Mouse (Mus musculus) layer of hippocampus, adult 18-20 months (tissue): ENCODE data around the gene Arid5b. TPM values are rescaled to one million over a fixed set of nuclear protein-coding genes. Genes with fewer than 3 reads are reported as not detected.
A peak's percentile ranks its signal among the peaks of the same experiment; 100 is the strongest.
"Not testable (repeated sequence)": the region's sequence is repeated elsewhere in the genome, so short reads cannot be mapped to it uniquely, and the experiment has no call there.

Experiments used
- DNase-seq, 2 experiments: peaks; one replicate each; pipeline ENCODE4 v3.0.0; 2022; ENCODE audit warnings: low spot score in 2 of 2
- total RNA-seq, 2 experiments: library from RNA; stranded (reverse); gene quantifications; 2 replicates each; pipeline ENCODE4 v1.2.3; 2021

Arid5b gene
- total RNA-seq, 2 experiments from 2014 or later, result 26.9 to 33.5 TPM

DNA sequence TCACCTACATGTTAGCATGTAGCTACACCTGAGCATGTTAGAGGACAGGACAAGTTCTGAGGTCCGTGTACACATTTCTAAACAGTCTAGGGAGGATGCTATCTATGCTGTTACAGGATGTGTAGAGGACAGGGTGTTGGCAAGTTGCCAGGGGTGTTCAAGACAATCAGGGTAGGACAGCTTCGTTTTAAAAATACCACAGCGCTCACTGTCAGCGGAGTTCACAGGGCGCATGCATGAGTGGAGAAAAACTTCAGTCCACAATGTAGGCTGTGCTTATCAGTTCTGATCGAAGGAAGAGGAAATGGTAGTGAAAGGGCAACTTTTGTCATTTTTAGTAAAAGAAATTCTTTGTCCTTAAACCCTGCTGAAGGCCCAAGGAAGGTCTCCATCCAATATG lies 159.3 kb downstream of the Arid5b start:
- DNase-seq, result no peak

DNA sequence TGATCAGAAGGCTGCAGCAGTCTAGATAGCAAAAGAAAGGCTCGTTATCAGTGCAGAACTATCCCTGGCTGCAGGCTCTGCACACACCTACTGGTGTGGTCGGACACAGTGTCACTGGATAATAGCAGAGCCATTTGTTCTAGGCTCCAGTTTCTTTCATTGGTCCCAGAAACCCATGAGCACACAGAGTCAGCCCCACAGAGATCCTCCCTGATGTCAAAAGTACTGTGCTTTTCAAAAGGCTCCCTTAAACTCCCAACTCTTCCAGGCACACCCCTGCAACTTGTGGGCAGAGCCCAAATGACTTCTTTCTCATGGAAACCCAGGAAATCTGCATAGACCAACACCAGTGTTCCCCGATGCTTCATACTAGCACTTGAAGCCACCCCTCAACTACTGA lies 163.6 kb downstream of the Arid5b start:
- DNase-seq, result no peak

DNA sequence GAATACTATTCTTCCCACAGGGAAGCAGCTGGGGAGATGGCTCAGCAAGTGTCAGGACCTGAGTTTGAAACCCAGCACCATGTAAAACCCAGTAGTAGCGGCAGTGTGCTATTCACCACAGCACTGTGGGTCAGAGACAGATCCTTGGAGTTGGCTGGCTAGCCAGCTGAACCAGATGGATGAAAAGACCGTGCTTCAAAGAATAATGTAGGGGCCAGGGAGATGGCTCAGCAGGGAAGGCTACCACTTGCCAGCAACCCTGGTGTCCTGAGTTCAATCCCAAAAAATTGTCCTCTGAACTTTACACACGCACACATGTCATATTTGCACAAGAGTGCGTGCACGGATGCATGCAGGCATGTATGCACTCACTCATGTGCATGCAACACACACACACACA lies 164.9 kb downstream of the Arid5b start:
- DNase-seq, result no peak

DNA sequence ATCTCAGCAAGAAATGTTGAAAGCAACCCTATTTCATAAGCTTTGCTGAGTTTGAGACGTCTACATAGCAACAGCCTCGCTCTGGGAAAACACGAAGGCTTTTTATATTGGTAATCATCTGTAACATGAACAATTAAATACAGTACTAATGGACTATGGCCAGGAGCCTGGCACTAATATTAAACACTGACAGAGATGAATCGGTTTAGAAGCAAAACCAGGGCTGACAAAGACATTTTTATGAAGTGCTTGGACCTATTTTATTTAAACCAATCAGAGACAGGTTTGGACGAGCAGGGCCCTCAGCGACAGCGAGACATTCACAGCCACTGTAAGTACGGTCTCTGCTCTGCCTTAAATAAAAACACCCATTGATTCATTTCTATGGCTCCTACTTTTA lies 165.6 kb downstream of the Arid5b start:
- DNase-seq, result peak in 1 of 2 experiments; percentile 55

DNA sequence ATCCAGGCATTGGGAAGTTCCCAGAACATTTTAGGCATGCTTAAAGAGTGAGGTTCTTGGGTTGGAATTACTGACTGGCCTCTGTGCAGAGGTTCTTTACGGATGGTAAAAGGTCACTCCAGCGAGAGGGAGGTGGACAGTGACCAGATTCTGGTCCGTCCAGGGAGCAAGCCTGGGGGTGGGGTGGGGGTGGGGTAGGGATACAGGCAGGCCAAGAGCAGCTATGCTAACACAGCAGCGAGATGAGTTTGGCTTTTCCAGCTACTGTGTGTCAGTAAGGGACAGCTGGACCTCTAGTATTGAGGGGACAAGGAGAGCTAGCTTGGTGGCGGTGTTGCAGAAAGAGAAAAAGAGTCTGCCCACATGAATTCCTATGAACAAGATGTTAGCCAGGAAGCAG lies 167.9 kb downstream of the Arid5b start:
- DNase-seq, result no peak

DNA sequence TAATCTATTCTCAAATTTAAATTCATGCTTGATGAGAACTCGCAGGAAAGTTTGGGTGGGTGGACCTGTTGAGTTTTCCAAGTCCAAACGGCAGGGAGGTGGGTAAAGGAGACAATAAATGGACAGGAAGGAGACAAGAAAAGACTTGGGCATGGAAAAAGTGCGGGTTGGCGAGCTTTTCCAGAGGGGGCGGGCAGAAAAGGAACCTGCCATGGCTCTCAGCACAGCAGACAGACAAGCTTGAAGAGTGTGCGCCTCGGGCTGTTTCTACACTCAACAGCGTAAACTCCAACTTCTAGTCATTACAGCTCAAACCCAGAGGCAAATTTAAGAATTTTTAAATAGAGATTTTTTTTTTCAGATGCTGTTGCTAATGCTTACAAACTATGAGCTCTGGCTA lies 168.4 kb downstream of the Arid5b start:
- DNase-seq, result no peak

DNA sequence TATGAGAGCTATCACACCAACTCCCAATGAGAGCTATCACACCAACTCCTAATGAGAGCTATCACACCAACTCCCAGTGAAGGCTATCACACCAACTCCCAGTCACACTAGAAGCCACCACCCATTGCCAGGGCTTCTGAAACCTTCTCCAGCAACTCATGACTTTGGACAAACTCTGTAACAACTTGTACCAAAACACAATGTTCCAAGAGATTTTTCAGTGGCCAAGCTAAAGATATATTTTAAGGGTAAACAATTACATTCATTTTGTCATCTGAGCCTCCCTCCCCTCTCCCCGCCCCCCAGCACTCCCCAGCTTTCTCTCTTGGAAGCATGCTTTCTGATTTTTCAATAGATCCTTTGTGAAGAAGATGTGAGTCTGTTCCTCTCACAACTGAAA lies 168.9 kb downstream of the Arid5b start:
- no peak for DNase-seq

DNA sequence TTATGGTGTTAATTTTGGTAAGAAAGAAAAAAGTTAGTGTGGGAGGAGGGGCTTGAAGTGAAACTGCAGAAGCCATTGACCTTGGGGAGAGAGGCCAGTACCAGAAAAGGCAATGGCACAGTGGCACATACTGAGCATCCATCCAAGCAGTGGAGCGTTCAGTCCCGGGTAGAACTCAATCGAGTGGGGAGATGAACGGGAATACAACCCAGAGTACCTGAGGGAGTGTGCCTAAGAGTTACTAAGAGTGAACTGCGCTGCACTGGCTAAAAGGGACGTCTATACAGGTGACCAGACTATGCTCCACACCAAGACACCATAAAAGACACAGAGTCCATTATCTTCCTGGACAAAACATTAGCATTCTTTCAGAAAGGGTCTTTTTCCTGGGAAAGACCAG lies 170.8 kb downstream of the Arid5b start:
- no peak for DNase-seq

DNA sequence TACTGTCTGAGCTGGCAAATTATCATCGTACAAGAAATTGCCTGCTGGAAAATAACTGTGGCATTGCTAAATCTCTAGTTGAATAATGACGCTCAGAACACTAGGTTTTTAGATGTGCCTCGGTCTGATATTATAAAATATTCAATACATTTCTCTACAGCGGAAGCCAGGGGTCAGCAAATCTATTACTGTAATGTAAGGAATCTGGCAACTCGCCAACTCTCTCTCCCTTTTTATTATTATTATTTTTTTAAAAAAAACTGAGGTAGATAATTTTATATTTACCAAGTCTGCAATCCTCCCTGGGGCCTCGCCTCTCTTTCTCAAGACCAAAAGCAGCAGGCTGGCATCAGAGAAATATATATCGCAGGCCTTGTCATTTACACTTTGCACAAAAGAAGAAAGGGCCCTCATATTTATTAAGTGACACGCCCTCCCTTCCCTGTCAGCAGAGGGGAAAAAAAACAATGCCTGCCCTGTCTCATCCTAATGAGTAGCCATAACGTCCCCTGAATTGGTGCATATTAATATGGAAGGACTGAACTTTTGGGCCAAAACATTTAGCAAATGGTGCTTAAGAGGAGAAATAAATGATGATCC lies 172.1 kb downstream of the Arid5b start:
- no peak for DNase-seq

DNA sequence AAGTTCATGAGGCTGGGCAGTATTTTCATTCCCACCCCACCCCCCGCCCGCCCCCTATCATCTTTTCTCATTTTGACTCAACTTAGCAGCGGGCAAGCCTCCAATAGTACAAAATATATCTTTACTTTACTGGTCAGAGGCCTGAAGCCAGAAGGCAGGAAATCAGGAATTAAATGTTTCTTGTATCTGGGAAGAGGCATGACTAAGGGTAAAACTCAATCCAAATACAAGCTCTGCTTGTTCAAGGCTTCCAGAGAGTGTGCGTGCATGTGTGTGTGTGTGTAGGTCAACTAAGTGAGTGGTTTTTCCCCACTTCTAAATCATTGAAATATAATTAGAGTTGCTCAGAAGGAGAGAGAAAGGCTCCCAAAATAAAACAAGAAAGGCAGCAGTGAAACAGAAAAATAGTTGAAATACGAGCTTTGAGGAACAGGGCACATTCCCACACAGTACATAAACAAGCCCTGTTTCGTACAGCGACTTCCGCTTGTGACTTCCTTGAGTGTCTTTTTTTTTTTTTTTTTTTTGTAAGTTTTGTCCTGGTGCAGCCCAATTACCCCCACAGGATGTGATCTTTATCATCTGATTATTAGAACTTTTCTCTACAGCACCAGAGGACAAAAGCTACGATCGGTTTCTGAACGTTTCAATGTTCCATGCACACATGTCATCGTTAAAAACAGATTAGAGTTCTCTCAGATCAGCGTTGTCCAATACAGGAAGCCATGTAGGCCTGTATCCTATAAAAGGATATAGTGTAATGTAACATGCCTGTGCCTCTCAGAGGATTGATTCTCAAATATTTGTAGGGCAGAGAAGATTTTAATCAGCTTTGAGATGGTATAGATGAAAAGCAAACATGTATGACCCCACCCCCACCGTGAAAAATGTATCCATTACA lies 173.4 kb downstream of the Arid5b start:
- no peak for DNase-seq

DNA sequence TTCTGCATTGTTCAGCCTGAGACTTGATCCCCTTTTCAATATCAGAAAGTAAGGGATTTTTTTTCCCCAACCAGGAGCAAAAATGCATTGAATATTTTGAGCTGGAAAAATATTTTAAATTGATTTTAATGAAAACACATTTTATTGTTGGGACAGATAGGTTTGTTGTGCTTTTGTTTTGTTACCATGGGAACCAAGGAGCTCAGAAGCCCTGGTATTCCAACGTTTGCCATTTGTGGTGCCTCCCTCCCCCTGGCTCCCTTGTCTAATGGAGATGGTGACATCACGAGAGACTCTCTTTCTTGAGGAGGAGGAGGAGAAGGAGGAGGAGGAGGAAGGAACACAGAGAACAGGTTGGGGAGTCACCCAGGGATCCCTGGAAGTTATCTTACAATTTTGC lies 174.1 kb downstream of the Arid5b start:
- DNase-seq, result peak in 1 of 2 experiments; percentile 50

DNA sequence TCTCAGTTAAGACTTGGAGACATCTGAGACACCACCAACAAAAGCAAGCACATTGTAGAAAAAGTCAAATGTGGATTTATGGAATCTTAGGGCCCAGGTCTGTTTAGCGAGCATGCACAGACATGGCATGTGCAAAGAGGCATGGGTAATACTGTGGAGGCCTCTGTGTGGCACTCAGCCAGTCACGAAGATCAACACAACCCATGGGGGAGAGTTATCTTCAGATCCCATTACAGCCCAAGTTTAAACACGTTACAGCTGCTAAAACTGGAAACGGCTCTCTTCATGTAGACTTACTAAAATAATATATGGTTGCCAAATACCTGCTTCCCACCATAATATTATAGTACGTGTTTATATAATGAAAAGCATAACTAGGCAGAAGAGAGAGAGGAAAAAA lies 174.6 kb downstream of the Arid5b start:
- peak in 1 of 2 experiments; percentile 32 for DNase-seq

DNA sequence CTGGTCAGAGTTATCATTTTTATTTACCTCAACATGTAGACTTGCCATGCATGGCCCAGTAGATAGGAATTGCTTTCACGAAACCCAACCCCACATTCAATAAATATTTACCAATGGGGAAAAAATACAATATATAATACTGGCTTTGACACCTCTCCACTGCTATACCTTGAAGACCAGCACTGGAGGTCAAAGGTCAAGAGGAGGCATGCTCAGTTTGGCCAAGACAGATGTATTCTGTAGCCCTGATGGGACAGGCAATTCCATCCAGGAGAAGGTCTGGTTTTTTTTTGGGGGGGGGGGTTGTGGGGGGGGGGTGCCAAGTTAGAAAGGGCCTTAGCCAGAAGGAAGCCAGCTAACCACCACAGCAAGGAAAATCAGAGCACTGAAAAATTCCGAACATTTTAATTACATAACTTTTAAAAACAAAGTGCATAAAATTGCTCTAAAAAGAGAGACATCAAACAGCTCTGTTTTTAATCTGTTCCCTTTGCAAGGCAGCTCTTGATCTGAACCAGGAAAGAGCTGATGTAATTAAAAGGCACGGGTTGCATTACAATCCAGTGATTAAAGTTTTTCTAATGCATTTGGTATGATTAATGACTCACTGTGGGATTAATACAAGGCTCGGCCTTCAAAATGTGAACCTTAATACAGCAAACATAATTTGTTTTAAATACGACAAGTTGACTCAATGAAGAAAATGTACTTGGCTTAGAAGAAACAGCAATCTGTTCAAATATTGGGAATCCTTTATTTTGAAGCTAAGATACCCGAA lies 175.3 kb downstream of the Arid5b start:
- peak in 1 of 2 experiments; percentile 45 for DNase-seq

DNA sequence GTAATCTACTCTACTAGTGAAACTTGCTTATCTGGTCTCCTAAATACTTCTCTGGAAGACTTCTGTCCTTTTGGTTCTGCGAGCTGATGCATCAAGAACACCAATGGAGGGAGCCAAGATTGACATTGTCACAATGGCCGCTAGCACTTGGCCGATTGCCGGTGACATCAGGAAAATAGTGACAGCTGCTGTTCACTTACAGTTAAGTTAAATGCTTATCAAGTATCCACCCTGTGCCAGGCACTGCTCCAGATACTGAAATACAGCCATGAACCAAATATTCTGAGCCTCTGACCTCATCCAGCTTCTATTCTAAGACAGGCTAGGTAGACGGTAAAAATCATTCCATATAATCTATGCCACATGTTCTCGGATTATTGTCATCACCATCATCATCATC lies 176.0 kb downstream of the Arid5b start:
- no peak for DNase-seq

DNA sequence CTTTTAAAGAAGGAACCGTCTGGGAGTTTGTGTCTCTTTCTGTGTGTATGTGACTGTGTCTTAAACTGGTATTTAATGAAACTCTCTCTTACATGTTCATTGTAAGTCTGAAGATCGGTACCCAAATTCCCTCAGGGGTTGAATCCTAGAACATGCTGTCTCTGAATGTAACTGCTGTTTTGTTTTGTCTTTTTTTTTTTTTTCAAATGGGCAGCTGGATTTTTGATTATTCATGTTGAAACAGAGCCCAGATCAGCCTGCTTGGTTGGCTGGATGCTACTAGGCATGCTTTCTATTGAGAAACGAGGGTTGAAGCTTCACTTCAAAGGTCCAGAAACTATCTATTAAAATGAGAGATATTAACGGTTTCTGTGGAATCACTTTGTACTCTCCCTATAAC lies 177.3 kb downstream of the Arid5b start:
- peak in 1 of 2 experiments; percentile 39 for DNase-seq

DNA sequence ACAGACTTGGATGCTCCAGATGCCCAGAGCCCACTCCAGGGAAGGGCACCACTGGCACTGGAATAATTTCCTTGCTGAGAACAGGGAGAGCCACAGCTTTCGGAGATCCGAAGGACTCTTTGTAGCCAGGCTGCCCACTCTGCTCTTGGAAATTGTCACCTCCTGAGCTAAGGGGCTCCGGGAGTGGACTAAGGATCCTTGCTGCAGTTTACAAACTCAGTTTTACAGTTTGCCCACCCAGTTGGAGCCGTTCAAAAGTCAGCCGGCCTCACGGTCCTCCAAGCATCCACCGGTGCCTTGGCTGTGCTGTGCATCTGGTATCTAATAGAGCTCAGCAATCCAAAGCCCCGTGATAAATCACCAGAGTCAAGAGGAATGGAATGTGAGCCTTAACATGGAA lies 178.0 kb downstream of the Arid5b start:
- no peak for DNase-seq

DNA sequence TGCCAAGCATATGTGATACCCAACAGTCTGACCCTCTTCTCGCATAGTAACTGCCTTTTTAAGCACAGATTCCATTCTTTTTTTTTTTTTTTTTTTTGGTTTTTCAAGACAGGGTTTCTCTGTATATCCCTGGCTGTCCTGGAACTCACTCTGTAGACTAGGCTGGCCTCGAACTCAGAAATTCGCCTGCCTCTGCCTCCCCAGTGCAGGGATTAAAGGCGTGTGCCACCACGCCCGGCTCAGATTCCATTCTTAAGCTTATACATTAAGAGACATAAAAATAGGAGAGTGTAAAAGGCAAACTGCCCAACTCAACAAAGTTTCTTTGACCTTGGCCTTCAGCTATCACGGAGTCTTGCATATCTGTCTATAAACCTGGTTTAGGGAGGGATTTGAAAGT lies 178.7 kb downstream of the Arid5b start:
- not testable (repeated sequence) for DNase-seq

DNA sequence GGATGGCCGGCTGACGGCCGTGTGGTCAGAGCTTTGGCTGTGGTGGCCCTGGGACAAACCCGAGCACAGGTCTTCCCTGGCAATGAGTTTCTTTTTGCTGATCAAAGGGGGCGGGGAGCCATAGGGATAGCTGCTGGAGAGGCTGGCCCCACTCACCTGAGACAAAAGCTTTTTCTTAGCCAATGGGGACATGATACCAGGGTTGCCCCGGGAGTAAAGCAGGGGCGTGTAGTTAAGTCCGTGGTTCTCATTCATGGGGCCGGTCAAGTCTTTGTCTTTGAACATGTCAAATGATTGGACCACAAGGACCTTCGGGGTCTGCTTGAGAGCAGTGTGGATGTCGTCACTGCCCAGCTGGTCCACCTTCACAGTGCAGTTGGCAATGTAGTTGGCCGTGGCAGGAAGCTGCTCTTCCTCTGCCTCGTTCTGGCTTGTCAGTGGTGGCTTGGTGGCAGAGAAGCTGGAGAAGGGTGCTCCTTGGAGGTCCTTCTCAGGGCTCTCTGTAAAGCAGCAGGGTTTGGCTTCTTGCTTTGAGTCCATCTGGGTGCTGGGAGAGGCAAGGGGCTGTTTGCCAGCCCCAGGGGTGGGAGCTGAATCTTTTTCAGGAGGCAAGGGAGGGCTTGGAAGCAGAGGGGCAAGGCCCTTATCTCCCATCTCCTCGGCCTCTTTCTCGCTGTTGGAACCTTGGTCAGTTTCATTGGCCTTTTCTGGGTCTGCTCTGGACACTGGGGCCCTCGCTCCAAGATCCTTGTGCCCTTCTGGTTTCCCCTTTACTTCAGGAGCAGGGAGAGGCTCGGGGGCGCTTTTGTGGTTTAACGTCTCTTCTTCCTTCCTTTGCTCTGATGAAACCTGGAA lies 180.5 kb downstream of the Arid5b start:
- no peak for DNase-seq

DNA sequence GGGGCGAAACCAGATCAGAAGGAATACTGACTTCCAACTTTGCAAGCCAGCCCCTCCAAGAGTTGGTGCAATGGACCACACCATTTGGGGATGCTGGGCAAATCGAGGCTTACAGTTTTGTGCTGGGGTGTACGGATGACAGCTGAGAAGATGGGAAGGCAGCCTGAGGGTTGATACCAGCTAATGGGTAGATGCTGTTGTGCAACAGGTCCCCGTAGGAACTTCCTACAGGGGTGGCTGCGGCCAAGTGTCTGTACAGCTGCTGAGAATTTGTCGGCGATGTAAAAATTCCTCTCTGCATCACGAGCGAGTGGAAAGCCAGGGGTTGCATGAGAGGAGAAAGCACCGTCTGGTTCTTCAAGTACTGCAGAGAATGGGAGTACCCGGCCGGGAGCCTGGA lies 182.1 kb downstream of the Arid5b start:
- DNase-seq, result no peak

DNA sequence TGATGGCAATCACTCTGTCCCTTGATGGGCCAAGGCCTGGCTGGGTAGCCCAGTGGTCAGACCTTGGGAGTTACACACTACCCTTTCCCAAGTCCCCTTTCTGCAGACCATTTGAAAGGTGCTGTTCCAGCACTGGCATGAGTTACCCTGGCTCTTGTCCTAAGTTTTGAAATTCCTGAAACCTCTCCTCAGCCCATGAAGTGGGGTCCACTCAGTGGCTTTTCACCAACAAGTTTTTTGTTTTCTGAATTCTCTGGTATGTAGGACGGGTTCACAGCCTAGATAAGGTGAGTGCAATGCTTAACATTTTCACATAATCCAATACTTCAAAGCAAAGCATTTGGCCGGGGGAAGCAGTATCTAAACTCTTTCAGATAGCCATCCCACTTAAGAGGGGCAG lies 183.4 kb downstream of the Arid5b start:
- DNase-seq, result no peak

DNA sequence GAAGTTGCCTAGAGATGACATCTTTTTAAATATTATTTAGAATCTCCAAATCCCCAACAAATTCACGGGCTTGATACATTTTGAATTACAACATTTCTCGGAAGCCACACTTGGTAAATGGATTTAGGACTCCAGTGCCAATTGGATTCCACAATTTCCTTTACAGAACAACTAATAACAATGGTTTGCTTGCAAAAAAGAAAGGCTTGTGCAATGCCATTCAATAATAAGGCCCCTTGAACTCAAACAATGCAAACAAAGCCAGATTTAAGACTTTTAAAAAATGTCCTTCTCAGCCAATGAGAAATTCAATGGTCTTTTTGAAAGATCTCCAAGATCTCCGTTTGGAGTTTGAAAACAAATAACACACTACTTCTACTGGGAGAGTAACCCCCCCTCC lies 185.0 kb downstream of the Arid5b start:
- no peak for DNase-seq
